ENCODE assay signal across 16 mouse cellular contexts in genomic region chr9:83605886-83606640, GRCm38 (mm10). TPM values are rescaled to one million over a fixed set of nuclear protein-coding genes. Genes with fewer than 3 reads are reported as not detected.
DNase-seq lines count a peak whose midpoint lies in the region; ATAC-seq and TF ChIP-seq lines count a peak whose summit lies in the region.
"Had no signal": no experiment of that assay in that cellular context is flagged by ENCODE, and none has a peak within 500 bp of the region (broad histone marks: within the 10 kb centered on the region; RNA-seq: fewer than 3 reads in every experiment).

No protein-coding gene starts in this region.

- peaks cover 62% of the 10 kb centered on the region for H3K4me1 ChIP-seq in forebrain, embryonic 10.5 days
- H3K4me1 ChIP-seq in forebrain, embryonic 14.5 days (ENCODE audit: control insufficient read depth, insufficient read depth, low read length), result peaks cover 6% of the 10 kb centered on the region
- peaks cover 12% of the 10 kb centered on the region for H3K4me1 ChIP-seq in kidney, postnatal 0 days (replicated peaks; ENCODE audit: insufficient read depth, low read length)
- peaks cover 10% of the 10 kb centered on the region for H3K4me1 ChIP-seq in neural tube, embryonic 11.5 days (ENCODE audit: control insufficient read depth, insufficient read depth, low read length)

- H3K27ac ChIP-seq in forebrain, embryonic 10.5 days, result peak overlapping the region; percentile 51; the same call in 1 of the 2 replicates
- H3K27ac ChIP-seq in forebrain, embryonic 14.5 days (ENCODE audit: low read depth, low read length), result no peak overlapping the region
- H3K27ac ChIP-seq in kidney, postnatal 0 days, result no peak overlapping the region
- H3K27ac ChIP-seq in neural tube, embryonic 11.5 days (ENCODE audit: low read depth, low read length), result 0 out of 2 replicates have a peak overlapping the region, but pooled peaks have one; percentile 27
- H3K27ac ChIP-seq: embryonic facial prominence, embryonic 13.5 days; forebrain, embryonic 13.5 days; gastrocnemius, adult 2 months; midbrain, embryonic 13.5 days had no signal

- TF ChIP-seq CTCF in kidney, postnatal 0 days (IDR thresholded peaks at IDR 0.05; ENCODE audit: low read depth), result no peak

- H3K9me3 ChIP-seq in forebrain, embryonic 10.5 days, result no peaks in the 10 kb centered on the region
- no peaks in the 10 kb centered on the region for H3K9me3 ChIP-seq in forebrain, embryonic 14.5 days (replicated peaks; ENCODE audit: control insufficient read depth, low read length)
- no peaks in the 10 kb centered on the region for H3K9me3 ChIP-seq in kidney, postnatal 0 days (replicated peaks; ENCODE audit: low read length)
- H3K9me3 ChIP-seq in neural tube, embryonic 11.5 days (ENCODE audit: control insufficient read depth, low read length), result no peaks in the 10 kb centered on the region
- H3K9me3 ChIP-seq: embryonic facial prominence, embryonic 13.5 days; forebrain, embryonic 13.5 days; midbrain, embryonic 13.5 days had no signal

- H3K9ac ChIP-seq in forebrain, embryonic 14.5 days (ENCODE audit: low read length), result no peak overlapping the region
- no peak overlapping the region for H3K9ac ChIP-seq in kidney, postnatal 0 days (ENCODE audit: low read depth, low read length)
- H3K9ac ChIP-seq in neural tube, embryonic 11.5 days (ENCODE audit: low read length), result no peak overlapping the region
- H3K9ac ChIP-seq: embryonic facial prominence, embryonic 13.5 days; forebrain, embryonic 13.5 days; liver, postnatal 0 days; midbrain, embryonic 13.5 days had no signal

- H3K36me3 ChIP-seq in forebrain, embryonic 10.5 days (replicated peaks), result no peaks in the 10 kb centered on the region
- no peaks in the 10 kb centered on the region for H3K36me3 ChIP-seq in forebrain, embryonic 14.5 days (ENCODE audit: control insufficient read depth, insufficient read depth, low read length)
- H3K36me3 ChIP-seq in kidney, postnatal 0 days (ENCODE audit: insufficient read depth, low read length), result no peaks in the 10 kb centered on the region
- H3K36me3 ChIP-seq in neural tube, embryonic 11.5 days (ENCODE audit: control insufficient read depth, insufficient read depth, low read length), result no peaks in the 10 kb centered on the region
- H3K36me3 ChIP-seq: embryonic facial prominence, embryonic 13.5 days; midbrain, embryonic 13.5 days had no signal

- no peak overlapping the region for H3K4me2 ChIP-seq in forebrain, embryonic 14.5 days (ENCODE audit: low read length)
- no peak overlapping the region for H3K4me2 ChIP-seq in kidney, postnatal 0 days (ENCODE audit: low read length)
- no peak overlapping the region for H3K4me2 ChIP-seq in neural tube, embryonic 11.5 days (ENCODE audit: low read depth)
- H3K4me2 ChIP-seq: embryonic facial prominence, embryonic 13.5 days; forebrain, embryonic 13.5 days; midbrain, embryonic 13.5 days had no signal

- DNase-seq in forebrain, embryonic 10.5 days (ENCODE audit: extremely low spot score, low spot score), result no peak
- no peak for DNase-seq in forebrain, embryonic 14.5 days (ENCODE audit: low spot score)
- DNase-seq in kidney, postnatal 0 days (ENCODE audit: low spot score), result peak; percentile 80
- DNase-seq in kidney, adult 18-20 months, result no peak
- DNase-seq in neural tube, embryonic 11.5 days (ENCODE audit: low spot score), result peak; percentile 15
- no peak for DNase-seq in neural tube, embryonic 10.5 days (ENCODE audit: extremely low spot score, low spot score)
- DNase-seq in spleen, postnatal 10 days (ENCODE audit: low spot score in 2 of 2), result no peak
- no peak for DNase-seq in embryo, embryonic 10.5 days (ENCODE audit: low spot score)
- DNase-seq: cerebellum, adult 8-10 months; gastrocnemius, adult 2 months; layer of hippocampus, adult 9-11 months; liver, postnatal 0 days; thymus, postnatal 25 days had no signal

- WGBS in forebrain, embryonic 10.5 days, result 69% methylated on average over 8 of the region's 8 CpGs
- WGBS in forebrain, embryonic 14.5 days, result 62% methylated on average over 8 of the region's 8 CpGs
- 42% methylated on average over 8 of the region's 8 CpGs for WGBS in kidney, postnatal 0 days
- 31% methylated on average over 8 of the region's 8 CpGs for WGBS in neural tube, embryonic 11.5 days

- H3K27me3 ChIP-seq in forebrain, embryonic 10.5 days (ENCODE audit: poor library complexity, severe bottlenecking), result no peaks in the 10 kb centered on the region
- no peaks in the 10 kb centered on the region for H3K27me3 ChIP-seq in forebrain, embryonic 14.5 days (replicated peaks; ENCODE audit: control insufficient read depth, insufficient read depth, low read length)
- H3K27me3 ChIP-seq in kidney, postnatal 0 days (ENCODE audit: insufficient read depth, low read length), result no peaks in the 10 kb centered on the region
- no peaks in the 10 kb centered on the region for H3K27me3 ChIP-seq in neural tube, embryonic 11.5 days (ENCODE audit: control insufficient read depth, insufficient read depth, low read length)
- H3K27me3 ChIP-seq: embryonic facial prominence, embryonic 13.5 days; forebrain, embryonic 13.5 days; midbrain, embryonic 13.5 days had no signal

- ATAC-seq in forebrain, embryonic 14.5 days, result no peak
- ATAC-seq in kidney, postnatal 0 days (replicated peaks; ENCODE audit: low FRiP score, low read depth), result 0 out of 2 replicates have a peak, but pooled peaks have one; percentile 12
- no peak for ATAC-seq in neural tube, embryonic 11.5 days (ENCODE audit: insufficient read depth, low FRiP score, low TSS enrichment)
- ATAC-seq: forebrain, embryonic 13.5 days; liver, postnatal 0 days; midbrain, embryonic 13.5 days had no signal

- no peak overlapping the region for H3K4me3 ChIP-seq in forebrain, embryonic 10.5 days
- H3K4me3 ChIP-seq in forebrain, embryonic 14.5 days (ENCODE audit: low read depth, low read length), result no peak overlapping the region
- no peak overlapping the region for H3K4me3 ChIP-seq in kidney, postnatal 0 days (replicated peaks; ENCODE audit: low read depth, low read length)
- H3K4me3 ChIP-seq in neural tube, embryonic 11.5 days (ENCODE audit: low read depth, low read length), result no peak overlapping the region
- H3K4me3 ChIP-seq: embryonic facial prominence, embryonic 13.5 days; forebrain, embryonic 13.5 days; gastrocnemius, adult 2 months; midbrain, embryonic 13.5 days had no signal

RNA-seq across cellular contexts. Expression of gene Sh3bgrl2, which starts 57.9 kb away (rescaled TPM):
- polyA plus RNA-seq in forebrain, embryonic 10.5 days (2016; fragmentation: Nextera tagmentation; extraction: Ambion mirVana), result 10.9 and 12.1 TPM in 2 replicates
- polyA plus RNA-seq in forebrain, embryonic 14.5 days (2014; fragmentation: Nextera tagmentation; extraction: Ambion mirVana), result 26.3 and 26.4 TPM in 2 replicates
- 26.6 and 28.2 TPM in 2 replicates for polyA plus RNA-seq in kidney, postnatal 0 days (2015; fragmentation: Nextera tagmentation; extraction: Ambion mirVana)
- 7.7 and 10.5 TPM in 2 replicates for polyA plus RNA-seq in neural tube, embryonic 11.5 days (2014; fragmentation: Nextera tagmentation; extraction: Ambion mirVana)

Comparison
In these comparisons a context has a peak if more than half of its experiments do, and no peak if none do; other contexts are left out.
1. DNase-seq: peak in kidney, postnatal 0 days (single experiment) and neural tube, embryonic 11.5 days (single experiment); none in forebrain, embryonic 10.5 days (single experiment), forebrain, embryonic 14.5 days (single experiment), kidney, adult 18-20 months (single experiment), neural tube, embryonic 10.5 days (single experiment), spleen, postnatal 10 days (0 of 2) and embryo, embryonic 10.5 days (single experiment).
2. H3K27ac ChIP-seq: peak in forebrain, embryonic 10.5 days (single experiment) and neural tube, embryonic 11.5 days (single experiment); none in forebrain, embryonic 14.5 days (single experiment) and kidney, postnatal 0 days (single experiment).